Mouse (Mus musculus) limb, embryonic 14.5 days (tissue): ENCODE measurements around the gene Olfr96. TPM values are rescaled to one million over a fixed set of nuclear protein-coding genes. Genes with fewer than 3 reads are reported as not detected.

Experiments used
- ATAC-seq: fragments of 200-750 bp; cut with Nextera tagmentation; 2 replicates; pipeline ENCODE4 v1.8.0; 2017; ENCODE audit warnings: low read depth, moderate number of reproducible peaks, moderate TSS enrichment; ENCODE audit not compliant: low FRiP score
- DNase-seq: peaks from one replicate; pipeline ENCODE4 v3.0.0-alpha.2; 2015; ENCODE audit warnings: low spot score
- H3K27ac ChIP-seq: fragments of 300-500 bp; sonication (generic); replicated peaks from 2 replicates; pipeline ENCODE4 v1.5.1; 2014; ENCODE audit warnings: low read depth, mild to moderate bottlenecking, low read length, moderate library complexity, mixed read lengths
- H3K27me3 ChIP-seq: fragments of 300-500 bp; sonication (generic); 2 replicates; pipeline ENCODE4 v1.6.1; 2014; ENCODE audit warnings: low read length, mixed read lengths; ENCODE audit not compliant: control insufficient read depth, insufficient read depth
- H3K36me3 ChIP-seq: fragments of 300-500 bp; sonication (generic); 2 replicates; pipeline ENCODE4 v1.6.1; 2014; ENCODE audit warnings: mild to moderate bottlenecking, low read length, moderate library complexity, mixed read lengths; ENCODE audit not compliant: control insufficient read depth, insufficient read depth
- H3K4me1 ChIP-seq: fragments of 300-500 bp; sonication (generic); 2 replicates; pipeline ENCODE4 v1.6.1; 2014; ENCODE audit warnings: antibody characterized with exemption, low read length, mixed read lengths; ENCODE audit not compliant: control insufficient read depth, insufficient read depth
- H3K4me2 ChIP-seq: fragments of 300-500 bp; sonication (generic); replicated peaks from 2 replicates; pipeline ENCODE4 v1.6.1; 2014; ENCODE audit warnings: low read depth, mild to moderate bottlenecking, low read length, moderate library complexity; ENCODE audit not compliant: severe bottlenecking
- H3K4me3 ChIP-seq: fragments of 300-500 bp; sonication (generic); replicated peaks from 2 replicates; pipeline ENCODE4 v1.5.1; 2014; ENCODE audit warnings: low read length
- H3K9ac ChIP-seq: fragments of 300-500 bp; sonication (generic); 2 replicates; pipeline ENCODE4 v1.6.1; 2014; ENCODE audit warnings: mild to moderate bottlenecking, low read depth, low read length, moderate library complexity; ENCODE audit not compliant: severe bottlenecking
- H3K9me3 ChIP-seq: fragments of 300-500 bp; sonication (generic); 2 replicates; pipeline ENCODE4 v1.6.1; 2016; ENCODE audit warnings: low read length; ENCODE audit not compliant: control insufficient read depth
- POLR2A ChIP-seq: fragments of 200-500 bp; IDR thresholded peaks from 2 replicates; pipeline ENCODE4 v1.8.0; 2012; ENCODE audit warnings: inconsistent platforms, mild to moderate bottlenecking, moderate library complexity, borderline replicate concordance; ENCODE audit not compliant: insufficient read depth, insufficient read length; ENCODE audit errors: extremely low read depth
- WGBS: fragments of 180-500 bp; shearing (Covaris S2); extraction: QIAGEN DNeasy Blood & Tissue Kit; methylation state at CpG from one replicate; pipeline ENCODE4 v1.1.7; 2014; 5-methylcytosine and 5-hydroxymethylcytosine counted together
- polyA plus RNA-seq, 2 experiments: library from polyadenylated mRNA; depleted of rRNA in 1 of 2; stranded (reverse) in 1 of 2; unstranded in 1 of 2; fragments of >200 nt; fragmentation: Nextera tagmentation in 1 of 2; extraction: Ambion mirVana in 1 of 2; gene quantifications; 2 replicates each; pipeline versions ENCODE4 v1.2.1 to v1.2.3; 2012 to 2014

Gene Olfr96
- not detected in 2 replicates for polyA plus RNA-seq (2012; rRNA removed)
- polyA plus RNA-seq (2014; fragmentation: Nextera tagmentation; extraction: Ambion mirVana) = not detected in 2 replicates

- no peak for ATAC-seq
- TF ChIP-seq POLR2A = no peak
- Histone ChIP-seq H3K9me3 (peaks cover 6% of the 10 kb centered on the region), H3K27me3 (no peaks in the 10 kb centered on the region), H3K4me2 (no peak within 1 kb of the TSS), H3K27ac (no peak within 1 kb of the TSS), H3K4me1 (no peaks in the 10 kb centered on the region), H3K36me3 (no peaks in the 10 kb centered on the region), H3K4me3 (no peak within 1 kb of the TSS), H3K9ac (no peak within 1 kb of the TSS)
- WGBS = 60% methylated on average over 4 of the region's 4 CpGs
- no peak for DNase-seq
Measured at GRCm38 (mm10) chr17:37219846-37220245, at the start of gene Olfr96. Olfr96 (plus strand) TSS chr17:37220146.

- H3K4me1 ChIP-seq = no peaks in the 10 kb centered on the region
- no peak overlapping the region for H3K27ac ChIP-seq
- TF ChIP-seq POLR2A = no peak
- H3K9me3 ChIP-seq = no peaks in the 10 kb centered on the region
- H3K9ac ChIP-seq = no peak overlapping the region
- no peak overlapping the region for H3K4me2 ChIP-seq
- H3K27me3 ChIP-seq = no peaks in the 10 kb centered on the region
- H3K4me3 ChIP-seq = no peak overlapping the region
- DNase-seq (no peak), ATAC-seq (no peak)
- no peaks in the 10 kb centered on the region for H3K36me3 ChIP-seq
- WGBS = 46% methylated on average over 6 of the region's 6 CpGs
Measured at GRCm38 (mm10) chr17:37185474-37185873, 34.5 kb upstream of the Olfr96 start.

- no peak overlapping the region for H3K9ac ChIP-seq
- H3K9me3 ChIP-seq = no peaks in the 10 kb centered on the region
- DNase-seq = no peak
- H3K4me3 ChIP-seq = no peak overlapping the region
- no peaks in the 10 kb centered on the region for H3K36me3 ChIP-seq
- ATAC-seq = no peak
- H3K4me1 ChIP-seq = no peaks in the 10 kb centered on the region
- 44% methylated on average over 2 of the region's 2 CpGs for WGBS
- H3K4me2 ChIP-seq = no peak overlapping the region
- peaks cover under 1% of the 10 kb centered on the region; the same call in 1 of the 2 replicates for H3K27me3 ChIP-seq
- TF ChIP-seq POLR2A = no peak
- no peak overlapping the region for H3K27ac ChIP-seq
Measured at GRCm38 (mm10) chr17:37190711-37191110, 29.2 kb upstream of the Olfr96 start.

- Histone ChIP-seq H3K9ac (no peak overlapping the region), H3K9me3 (no peaks in the 10 kb centered on the region), H3K27ac (no peak overlapping the region), H3K27me3 (peaks cover 24% of the 10 kb centered on the region), H3K4me1 (no peaks in the 10 kb centered on the region), H3K36me3 (no peaks in the 10 kb centered on the region), H3K4me3 (no peak overlapping the region), H3K4me2 (no peak overlapping the region)
- no peak for DNase-seq
- no peak for TF ChIP-seq POLR2A
- ATAC-seq = no peak
Measured at GRCm38 (mm10) chr17:37193032-37193431, 26.9 kb upstream of the Olfr96 start.

GRCm38 (mm10) chr17:37193656-37194055, 26.3 kb upstream of the Olfr96 start, which contains the start of gene Ubd:
Ubd (plus strand) TSS chr17:37193892.
- Histone ChIP-seq H3K4me2 (no peak within 1 kb of the TSS), H3K4me3 (no peak within 1 kb of the TSS), H3K27ac (no peak within 1 kb of the TSS), H3K36me3 (no peaks in the 10 kb centered on the region), H3K27me3 (peaks cover 28% of the 10 kb centered on the region), H3K9me3 (no peaks in the 10 kb centered on the region), H3K9ac (no peak within 1 kb of the TSS), H3K4me1 (no peaks in the 10 kb centered on the region)
- WGBS = 89% methylated on average over 2 of the region's 2 CpGs
- no peak for TF ChIP-seq POLR2A
- ATAC-seq (no peak), DNase-seq (no peak)

GRCm38 (mm10) chr17:37194782-37195181, 25.2 kb upstream of the Olfr96 start:
- no peak for DNase-seq
- peaks cover 28% of the 10 kb centered on the region for H3K27me3 ChIP-seq
- H3K4me2 ChIP-seq = no peak overlapping the region

More at GRCm38 (mm10) chr17:37194782-37195181, 25.2 kb upstream of the Olfr96 start:
- Histone ChIP-seq H3K9ac (no peak overlapping the region), H3K9me3 (no peaks in the 10 kb centered on the region), H3K27ac (no peak overlapping the region), H3K4me1 (no peaks in the 10 kb centered on the region), H3K4me3 (no peak overlapping the region), H3K36me3 (no peaks in the 10 kb centered on the region)
- ATAC-seq = no peak
- 84% methylated on average over 5 of the region's 5 CpGs for WGBS
- no peak for TF ChIP-seq POLR2A
